Mouse (Mus musculus): ENCODE results near the gene Galnt6. TPM values are rescaled to one million over a fixed set of nuclear protein-coding genes. Genes with fewer than 3 reads are reported as not detected.
A peak's percentile ranks its signal among the peaks of the same experiment; 100 is the strongest.
"Not testable (repeated sequence)": the region's sequence is repeated elsewhere in the genome, so short reads cannot be mapped to it uniquely, and the experiment has no call there.

Galnt6 gene
- total RNA-seq (2021), result under 1 TPM in 1 of 2 experiments, not detected in 1; 0.12 TPM
- long read RNA-seq, experiment 1, result 0 reads
- long read RNA-seq, experiment 2, partial matches to known transcripts, result 1 of 1 reads
- long read RNA-seq, experiment 2, other reads (novel, unspliced or antisense), result 0 of 1 reads

DNA sequence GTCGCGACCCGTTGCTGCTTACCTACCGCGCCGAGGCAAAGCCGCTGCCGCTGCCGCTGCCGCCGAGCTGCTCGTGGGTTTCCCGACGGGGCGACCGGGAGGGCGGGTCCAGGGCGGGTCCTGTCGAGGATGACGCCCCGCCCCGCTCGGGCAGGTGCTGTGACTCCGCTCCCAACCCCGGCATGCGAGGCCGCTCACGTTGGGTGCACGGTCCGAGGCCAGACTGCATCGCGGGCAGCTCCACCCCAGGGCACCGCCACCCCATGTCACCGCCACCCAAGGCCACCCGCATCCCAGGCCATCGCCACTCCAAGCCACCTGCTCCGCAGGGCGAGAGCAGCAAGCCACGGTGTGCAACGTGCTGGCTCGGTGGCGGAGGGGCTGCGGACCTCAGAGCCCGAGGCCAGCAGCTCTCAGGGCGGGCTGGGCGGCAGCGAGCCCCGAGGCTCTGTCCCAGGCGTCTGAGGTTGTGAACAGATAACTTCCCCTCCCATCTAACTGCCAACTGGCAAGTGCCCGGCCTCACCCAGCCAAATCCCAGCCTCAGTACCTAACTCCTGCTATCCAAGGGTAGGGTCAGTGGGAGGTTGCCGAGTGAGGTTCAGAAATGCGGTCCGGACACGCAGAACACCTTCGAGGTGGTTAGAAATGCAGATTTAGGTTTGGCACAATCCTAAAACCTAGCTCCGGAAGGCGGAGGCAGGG is at the start of gene Galnt6:
TSS of gene Galnt6 (minus strand) at position 96 of the 705 bp plus-strand sequence.
- DNase-seq (ENCODE audit: low spot score), result no peak

DNA sequence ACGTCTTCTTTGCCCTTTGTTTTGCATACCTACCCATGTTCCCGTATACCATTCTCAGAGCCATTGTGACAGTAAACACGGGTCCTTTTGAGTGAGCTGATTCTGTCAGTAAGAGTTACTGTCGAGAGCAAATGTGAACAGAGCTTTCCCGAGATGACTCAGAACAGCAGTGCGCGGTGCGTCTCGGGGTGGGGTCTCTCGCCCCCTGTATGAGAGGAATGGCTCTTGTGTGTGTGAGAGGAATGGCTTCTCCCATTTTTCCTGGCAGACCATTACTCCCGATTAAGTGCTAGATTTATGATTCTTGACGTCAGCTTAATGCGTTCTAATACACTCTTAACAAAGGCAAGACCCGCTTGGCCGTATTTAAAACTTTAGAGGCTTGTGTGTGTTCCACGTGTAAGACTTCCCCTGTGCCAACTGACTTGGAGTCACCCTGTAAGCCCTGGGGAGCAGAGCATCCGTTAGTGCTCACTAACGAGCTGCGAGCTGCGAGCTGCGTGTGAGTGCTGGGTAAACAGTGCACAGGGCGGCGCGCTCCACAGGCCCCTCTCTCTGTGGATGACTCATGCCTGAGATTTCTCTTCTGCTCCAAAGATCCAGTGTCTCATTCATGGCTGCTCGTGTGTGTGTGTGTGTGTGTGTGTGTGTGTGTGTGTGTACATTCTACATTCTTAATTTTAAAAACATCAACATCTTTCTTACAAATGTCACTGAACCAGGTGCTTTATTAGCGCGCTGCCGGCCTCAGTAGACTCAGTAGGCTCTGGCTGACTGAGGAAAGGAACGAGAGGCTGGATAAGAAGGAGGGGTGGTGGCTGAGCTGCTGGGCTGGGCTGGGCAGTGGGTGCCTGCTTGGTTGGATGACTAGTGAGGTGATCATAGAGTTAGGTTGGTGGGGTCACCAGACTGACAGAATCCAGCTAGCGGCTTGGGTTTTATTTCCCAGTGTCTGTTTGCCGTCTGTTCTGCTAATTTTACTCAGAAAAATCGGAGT is 48.1 kb upstream of the Galnt6 start:
- DNase-seq (ENCODE audit: low spot score), result no peak

DNA sequence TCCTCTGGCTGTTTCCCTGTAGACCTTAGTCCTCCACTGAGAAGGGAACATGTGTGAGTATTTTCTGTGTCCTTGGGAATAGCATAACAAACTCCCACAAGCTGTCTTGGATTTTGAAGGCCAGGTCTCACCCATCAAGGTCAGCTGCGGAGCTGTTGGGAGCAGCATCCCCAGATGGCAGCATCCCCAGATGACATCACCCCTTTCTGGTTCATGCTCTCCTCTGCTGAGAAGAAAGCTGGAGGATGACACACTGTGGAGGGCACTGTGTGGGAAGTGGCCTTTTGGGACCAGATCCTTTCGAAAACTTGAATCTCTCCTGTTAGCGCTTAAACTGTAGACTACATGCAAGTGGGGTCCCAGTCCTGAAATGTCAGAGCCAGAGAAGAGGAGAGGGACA is 47.2 kb upstream of the Galnt6 start:
- no peak for DNase-seq (ENCODE audit: low spot score)

DNA sequence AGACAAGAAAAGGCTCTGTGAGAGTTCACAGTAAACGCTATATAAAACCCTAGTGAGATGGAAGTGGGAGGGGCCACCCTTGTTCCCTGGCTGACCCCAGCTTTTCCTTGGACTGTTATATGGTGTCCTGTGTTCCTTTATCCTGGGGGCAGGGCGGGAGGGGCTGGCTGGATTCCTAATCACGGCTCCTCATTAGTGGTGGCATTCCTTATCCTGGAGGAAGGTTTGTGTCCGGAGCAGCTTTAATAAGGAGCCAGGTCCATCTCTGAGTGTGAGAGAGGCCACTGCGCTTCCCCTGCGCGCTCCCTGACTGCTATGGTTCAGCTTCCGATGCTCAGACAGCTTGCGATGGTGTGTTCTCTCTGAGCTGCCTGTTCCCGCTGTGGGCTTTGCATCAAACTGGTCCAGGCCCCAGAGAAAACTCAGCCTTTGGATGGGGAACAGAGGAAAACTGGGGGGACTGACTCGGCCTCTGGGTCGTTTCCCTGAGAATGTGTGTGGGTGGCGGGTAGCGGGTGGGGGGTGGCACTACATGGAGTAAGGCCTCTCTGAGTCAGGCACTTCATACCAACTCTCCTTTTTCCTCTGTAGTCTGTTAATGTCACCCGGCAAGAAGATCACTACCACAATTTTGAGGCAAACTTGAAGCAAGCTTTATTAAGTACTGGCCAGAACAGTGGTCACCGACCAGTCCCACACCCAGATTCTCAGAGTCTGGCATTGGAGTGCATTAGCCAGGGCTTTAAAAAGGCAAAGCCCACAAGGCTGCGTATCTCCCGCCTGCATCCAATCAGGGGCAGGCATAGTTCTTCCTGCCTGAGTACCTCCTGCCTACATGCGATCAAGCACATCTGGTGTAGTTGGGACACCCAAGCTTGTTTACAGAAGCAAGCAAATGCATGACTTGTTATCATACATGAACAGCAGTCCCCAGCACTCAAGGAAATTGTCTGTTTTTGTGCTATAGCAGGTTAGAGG is 46.3 kb upstream of the Galnt6 start:
- no peak for DNase-seq (ENCODE audit: low spot score)

DNA sequence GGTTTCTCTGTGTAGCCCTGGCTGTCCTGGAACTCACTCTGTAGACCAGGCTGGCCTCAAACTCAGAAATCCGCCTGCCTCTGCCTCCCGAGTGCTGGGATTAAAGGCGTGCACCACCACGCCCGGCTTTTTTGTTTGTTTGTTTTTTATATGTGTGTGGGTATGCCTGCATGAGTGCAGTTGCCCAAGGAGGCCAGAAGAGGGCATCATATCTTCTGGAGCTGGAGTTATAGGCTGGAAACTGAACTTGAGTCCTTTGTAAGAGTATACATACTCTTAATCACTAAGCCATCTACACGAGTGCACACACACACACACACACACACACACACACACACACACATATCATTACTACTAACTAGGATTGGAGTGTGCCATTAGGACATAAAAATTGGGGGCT is 44.7 kb upstream of the Galnt6 start:
- DNase-seq (ENCODE audit: low spot score), result not testable (repeated sequence)

DNA sequence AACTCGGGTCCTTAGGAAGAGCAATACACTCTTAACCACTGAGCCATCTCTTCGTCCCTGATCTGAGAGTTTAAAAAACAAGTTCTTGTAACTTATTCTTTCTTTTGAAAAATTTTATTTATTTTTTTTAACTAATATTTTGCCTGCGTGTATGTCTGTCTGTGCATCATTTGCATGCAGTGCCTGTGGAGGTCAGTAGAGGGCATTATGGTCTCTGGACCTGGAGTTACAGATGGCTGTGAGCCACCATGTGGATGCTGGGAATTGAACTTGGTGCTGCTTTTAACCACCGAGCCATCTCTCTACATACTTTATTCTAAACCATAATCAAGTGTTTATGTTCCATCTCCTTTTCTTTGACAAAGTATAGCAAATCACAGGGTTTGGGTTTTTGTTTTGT is 43.5 kb upstream of the Galnt6 start:
- DNase-seq (ENCODE audit: low spot score), result no peak

DNA sequence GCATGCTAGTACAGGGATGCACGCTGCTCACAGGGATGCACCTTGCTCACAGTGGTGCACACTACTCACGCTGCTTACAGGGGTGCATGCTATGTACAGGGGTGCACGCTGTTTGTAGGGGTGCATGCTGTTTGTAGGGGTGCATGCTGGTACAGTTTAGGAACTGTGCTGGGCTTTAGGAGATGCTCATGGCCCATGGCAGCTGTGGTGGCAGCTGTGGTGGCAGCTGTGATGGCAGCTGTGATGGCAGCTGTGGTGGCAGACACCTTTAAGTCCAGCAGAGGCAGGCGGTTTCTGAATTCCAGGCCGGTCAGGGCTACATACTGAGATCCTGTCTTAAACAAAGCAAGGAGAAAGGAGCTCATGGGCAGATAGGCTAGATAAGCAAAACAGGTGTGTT is 41.2 kb upstream of the Galnt6 start:
- DNase-seq (ENCODE audit: low spot score), result no peak

DNA sequence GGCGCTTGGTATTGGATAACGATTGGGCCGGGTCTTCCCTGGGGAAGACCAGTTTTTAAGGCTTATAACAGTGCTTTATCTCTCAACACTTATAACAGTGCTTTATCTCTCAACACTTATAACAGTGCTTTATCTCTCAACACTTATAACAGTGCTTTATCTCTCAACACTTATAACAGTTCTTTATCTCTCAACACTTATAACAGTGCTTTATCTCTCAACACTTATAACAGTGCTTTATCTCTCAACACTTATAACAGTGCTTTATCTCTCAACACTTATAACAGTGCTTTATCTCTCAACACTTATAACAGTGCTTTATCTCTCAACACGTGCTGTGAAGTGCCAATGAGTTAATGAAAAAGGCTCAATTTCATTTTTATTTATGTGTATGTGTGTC is 39.8 kb upstream of the Galnt6 start:
- not testable (repeated sequence) for DNase-seq (ENCODE audit: low spot score)

DNA sequence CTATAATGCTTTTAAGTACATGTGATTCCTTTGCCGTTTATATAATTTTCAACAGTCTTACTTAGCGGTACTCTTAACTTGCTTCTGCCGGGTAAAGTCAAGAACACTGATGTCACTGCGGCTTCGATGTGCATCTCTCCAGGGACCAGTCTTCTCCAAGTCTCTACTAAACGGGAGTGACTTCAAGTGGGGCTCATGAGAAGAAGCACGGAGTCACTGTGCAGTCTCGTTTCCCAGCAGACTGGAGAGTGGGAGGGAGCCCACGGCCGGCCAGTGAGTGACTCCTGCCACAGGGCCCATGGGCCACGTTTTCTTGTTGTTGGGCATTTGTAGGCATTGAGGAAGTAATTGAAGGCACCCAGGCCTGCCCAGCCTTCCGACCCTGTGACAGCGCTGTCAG is 38.7 kb upstream of the Galnt6 start:
- DNase-seq (ENCODE audit: low spot score), result no peak

DNA sequence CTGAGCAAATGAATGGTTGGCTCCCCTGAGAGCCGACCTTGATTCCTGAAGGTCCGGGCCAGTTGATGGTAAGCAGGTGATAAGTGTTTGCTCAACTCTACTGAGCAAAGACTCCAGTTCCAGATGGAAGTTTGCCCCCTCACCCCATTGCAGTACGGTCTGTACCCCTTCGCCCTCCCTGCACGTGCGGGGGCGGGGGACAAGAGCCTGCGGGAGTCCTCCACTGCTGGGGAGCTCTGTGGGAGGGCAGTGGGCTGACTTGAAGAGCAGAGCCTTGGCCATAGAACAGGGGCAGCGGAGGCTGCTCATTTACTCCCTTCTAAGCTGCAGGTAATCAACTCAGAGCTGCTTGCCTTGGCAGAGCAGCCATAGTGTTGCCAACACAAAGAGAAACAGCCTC is 37.6 kb upstream of the Galnt6 start:
- no peak for DNase-seq (ENCODE audit: low spot score)

DNA sequence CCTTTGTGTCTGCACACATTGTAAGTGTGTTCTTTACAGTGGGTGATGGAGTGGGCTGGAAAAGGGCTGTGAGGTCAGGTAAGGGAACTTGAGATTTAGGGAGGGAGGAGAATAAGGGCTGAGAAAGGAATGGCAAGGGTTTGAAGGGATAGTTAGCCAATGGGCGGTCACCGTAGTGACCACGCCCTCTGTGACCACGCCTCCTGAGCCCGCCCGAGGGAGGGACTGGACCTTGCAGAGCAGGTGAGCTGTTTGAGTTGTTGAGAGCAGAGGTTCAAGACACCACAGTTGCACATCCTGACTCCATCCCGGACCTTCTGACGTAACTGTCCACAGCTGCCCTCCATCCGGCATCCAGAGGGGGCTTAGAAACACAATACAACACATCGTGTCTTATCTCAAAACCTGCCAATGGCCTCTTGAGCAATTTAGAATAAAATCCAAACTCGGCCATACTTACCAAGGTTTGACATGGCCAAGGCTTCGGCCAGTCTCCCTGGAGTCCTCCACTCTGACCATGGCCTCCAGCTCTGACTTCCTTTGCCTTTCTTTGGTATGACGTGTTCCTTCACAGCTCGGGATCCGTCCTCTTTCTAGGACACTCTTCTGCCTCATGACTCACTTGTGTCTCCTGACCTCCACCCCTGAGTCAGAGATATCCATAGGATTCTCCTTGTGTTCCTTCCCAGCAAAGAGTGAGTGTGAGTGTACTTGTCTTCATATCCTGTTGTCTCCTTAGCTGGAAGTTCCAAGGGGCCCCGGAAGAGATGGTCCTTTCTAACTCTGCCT is 35.2 kb upstream of the Galnt6 start:
- no peak for DNase-seq (ENCODE audit: low spot score)

DNA sequence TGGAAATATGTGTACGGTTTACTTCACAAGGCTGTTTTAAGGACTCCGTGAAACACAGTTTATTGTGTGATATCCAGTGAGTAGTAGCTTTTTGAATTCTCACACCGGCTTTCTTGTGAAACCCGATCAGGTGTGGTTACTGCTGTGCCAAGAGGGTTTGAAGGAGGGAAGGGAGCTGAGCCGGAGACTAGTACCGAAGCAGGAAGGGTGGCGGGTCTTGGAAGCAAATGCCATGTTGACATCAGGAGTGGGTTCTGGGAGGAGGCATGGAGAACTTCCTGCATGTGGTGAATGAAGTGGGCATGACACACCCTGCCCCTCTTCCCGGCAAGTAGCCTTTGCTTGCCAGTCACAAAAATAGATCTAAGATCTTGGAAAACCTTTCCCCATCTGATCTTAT is 33.5 kb upstream of the Galnt6 start:
- DNase-seq (ENCODE audit: low spot score), result no peak

DNA sequence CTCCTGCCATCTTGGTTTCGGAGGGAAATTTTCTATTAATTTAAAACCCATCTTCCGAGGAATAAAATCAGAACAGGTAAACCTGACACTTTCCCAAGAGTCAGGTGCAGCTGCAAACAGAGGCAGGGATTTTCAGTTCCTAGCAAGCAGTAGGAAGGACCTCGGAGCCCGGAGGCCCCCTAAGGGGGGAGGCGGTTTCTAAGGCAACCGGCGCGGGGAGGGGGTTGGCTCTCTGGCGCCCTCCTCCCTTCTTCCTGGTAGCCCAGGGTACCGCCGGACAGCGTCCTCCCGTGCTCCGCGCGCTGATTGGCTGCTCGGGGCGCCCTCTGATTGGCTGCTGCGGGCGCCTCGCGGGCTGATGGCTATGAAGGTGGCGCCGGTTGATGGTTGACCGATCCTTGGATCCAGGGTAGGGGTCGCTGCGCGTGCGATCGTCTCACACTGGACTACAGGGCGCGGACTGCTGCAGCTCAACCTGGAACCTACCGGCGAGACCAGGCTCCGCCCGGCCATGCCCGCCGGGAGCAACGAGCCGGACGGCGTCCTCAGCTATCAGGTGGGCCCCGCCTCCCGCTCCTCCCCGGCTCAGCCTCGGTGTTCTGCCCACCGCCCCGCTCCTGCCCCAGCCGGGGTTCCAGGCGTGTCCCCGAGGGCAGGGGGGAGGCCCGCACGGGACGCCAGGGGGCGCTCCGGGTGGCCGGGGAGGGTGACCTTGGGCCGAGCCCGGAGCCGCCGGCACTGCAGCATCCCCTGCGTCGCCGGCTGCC is 32.4 kb upstream of the Galnt6 start, which contains the start of gene Slc4a8:
TSS of gene Slc4a8 (plus strand) at position 329 of the 767 bp plus-strand sequence.
- peak; percentile 69 for DNase-seq (ENCODE audit: low spot score)

DNA sequence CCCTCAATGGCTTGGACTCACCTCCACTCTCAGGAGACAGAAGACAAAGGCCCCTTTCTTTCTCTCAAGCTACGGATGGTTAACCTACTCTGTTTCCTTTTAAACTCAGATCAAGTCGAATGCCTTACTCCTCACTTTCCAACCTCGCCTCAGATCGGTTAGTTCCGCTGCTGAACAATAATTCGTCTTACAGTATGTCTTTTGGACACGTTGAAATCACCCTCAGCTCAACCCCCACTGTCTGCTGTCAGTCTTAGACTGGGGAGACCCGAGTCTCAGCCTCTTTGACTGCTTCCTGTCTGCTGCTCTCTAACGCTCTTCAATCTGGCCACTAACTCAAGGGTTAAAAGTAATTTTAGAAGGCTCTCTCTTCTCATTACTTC is 31.9 kb upstream of the Galnt6 start:
- no peak for DNase-seq (ENCODE audit: low spot score)

DNA sequence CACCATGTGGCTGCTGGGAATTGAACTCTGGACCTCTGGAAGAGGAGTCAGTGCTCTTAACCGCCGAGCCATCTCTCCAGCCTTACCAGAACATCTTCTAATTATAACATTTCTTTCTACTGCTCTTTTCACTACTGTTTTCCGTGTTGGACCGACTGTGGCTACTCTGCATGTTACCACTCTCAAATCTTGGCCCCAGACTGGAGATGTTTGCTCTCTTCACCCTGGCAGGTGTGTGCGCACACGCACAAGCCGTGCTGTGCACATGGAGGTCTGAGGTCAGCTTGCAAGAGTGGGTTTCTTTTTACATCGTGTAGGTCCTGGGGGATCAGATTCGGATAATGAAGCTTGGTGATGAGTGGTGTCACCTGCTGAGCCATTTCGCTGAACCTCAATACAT is 30.1 kb upstream of the Galnt6 start:
- DNase-seq (ENCODE audit: low spot score), result no peak

DNA sequence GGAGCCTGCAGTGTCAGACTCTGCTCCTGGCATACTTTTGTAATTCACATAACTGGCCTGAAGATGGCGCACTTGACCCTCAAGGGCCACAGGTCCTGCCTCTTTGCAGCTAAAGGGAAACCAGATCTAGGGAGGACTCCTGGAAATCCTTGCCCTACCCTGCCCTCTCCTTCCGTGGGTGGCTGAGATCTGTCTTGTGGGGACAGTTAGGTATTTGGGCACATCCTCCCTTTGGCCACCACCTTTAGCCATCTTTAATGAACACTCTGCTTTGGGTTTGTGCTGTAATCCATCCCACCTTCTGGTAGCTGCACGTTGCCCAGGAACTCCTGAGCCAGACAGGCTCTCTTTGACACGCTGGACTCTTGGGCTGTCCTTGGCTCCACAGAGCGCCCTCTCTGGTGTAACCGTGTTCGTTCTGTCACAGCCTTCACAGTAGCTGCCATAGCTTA is 28.4 kb upstream of the Galnt6 start:
- peak; percentile 54 for DNase-seq (ENCODE audit: low spot score)

DNA sequence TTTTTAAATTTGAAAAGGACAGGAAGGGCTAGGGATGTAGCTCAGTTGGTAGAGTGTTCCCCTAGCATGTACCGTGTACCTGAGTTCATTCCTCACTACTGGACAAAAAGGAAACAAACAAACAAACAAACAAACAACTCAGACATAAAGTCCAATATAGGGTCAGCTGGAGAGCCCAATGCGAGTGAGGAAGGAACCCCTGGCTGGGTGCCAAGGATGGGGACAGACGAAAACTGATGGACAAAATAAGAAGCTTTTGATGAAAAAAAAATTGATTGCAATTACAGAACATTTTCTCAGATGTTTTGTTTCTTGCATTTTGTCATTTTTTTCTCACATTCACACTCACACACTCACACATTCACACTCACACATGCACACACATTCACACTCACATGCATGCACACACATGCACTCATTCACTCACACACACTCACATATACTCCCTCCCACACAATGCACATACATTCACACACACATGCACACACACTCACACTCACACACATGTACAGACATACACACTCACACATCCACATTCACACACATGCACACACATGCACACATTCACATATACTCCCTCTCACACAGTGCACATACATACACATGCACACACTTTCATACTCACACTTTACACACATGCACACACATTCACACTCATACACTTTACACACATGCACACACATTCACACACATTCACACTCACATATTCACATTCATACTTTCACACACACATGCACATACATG is 26.9 kb upstream of the Galnt6 start:
- DNase-seq (ENCODE audit: low spot score), result no peak

DNA sequence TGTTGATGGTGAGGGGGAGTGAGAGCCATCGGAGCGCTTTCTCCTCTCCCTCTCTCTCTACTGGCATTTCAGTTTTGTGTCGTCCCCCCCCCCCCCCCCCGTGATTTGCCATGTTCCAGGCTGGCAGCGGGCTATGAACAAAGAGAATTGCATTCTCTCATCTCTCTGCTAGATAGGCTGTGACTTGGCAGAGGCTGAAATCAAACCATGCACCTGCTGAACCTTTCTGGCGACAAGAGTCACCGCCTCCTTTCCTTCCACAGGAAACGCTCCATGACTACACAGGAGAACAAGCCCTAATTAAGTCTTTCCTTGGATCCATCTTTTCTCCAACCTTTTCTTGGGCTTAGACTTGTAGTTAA is 26.3 kb upstream of the Galnt6 start:
- DNase-seq (ENCODE audit: low spot score), result no peak

Data from gastrocnemius, adult 18-20 months (tissue).